ENCODE assay signal across 8 mouse cellular contexts in the genomic region with DNA sequence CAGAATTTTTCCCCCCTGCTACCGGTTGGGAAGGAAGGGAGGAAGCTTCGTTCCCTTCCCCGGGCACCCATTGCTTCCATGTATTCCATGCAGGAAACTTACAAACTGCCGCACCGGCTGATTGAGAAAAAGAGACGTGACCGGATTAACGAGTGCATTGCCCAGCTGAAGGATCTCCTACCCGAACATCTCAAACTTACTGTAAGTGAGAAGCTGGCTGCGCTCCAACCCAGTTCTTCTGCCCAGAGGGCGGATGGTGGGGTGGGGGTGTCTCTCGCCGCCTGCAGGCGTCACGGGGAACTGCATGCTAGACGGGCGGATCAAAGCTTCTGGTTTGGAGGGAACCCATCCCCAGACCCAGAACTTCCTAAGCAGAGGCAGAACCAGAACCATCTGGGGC. TPM values are rescaled to one million over a fixed set of nuclear protein-coding genes. Genes with fewer than 3 reads are reported as not detected.
DNase-seq lines count a peak whose midpoint lies in the region; ATAC-seq and TF ChIP-seq lines count a peak whose summit lies in the region.

No protein-coding gene starts in this region.

- peak overlapping the region; percentile 81 for H3K9ac ChIP-seq in ES-Bruce4 (ENCODE audit: low read depth, poor library complexity, severe bottlenecking)
- H3K9ac ChIP-seq in lung, embryonic 16.5 days (ENCODE audit: low read length): peak overlapping the region; percentile 76

- peak; percentile 19 to 29; a peak in 3 of 4 replicates for ATAC-seq in hematopoietic stem cell, adult 5-6 weeks (replicated peaks in 1 of 2; ENCODE audit: insufficient read depth in 1 of 2, low FRiP score in 2 of 2, low TSS enrichment in 1 of 2, low read depth in 1 of 2, poor library complexity in 2 of 2, severe bottlenecking in 2 of 2)
- no peak for ATAC-seq in lung, embryonic 16.5 days (ENCODE audit: low read depth)

- TF ChIP-seq CTCF in ES-Bruce4 (IDR thresholded peaks at IDR 0.05; ENCODE audit: low read depth, low read length): peak; percentile 81

- H3K4me2 ChIP-seq in lung, embryonic 16.5 days (ENCODE audit: low read depth, low read length): peak overlapping the region; percentile 93

- H3K4me3 ChIP-seq in ES-Bruce4 (ENCODE audit: low read depth, low read length): peak overlapping the region; percentile 92
- peak overlapping the region; percentile 68 for H3K4me3 ChIP-seq in lung, embryonic 16.5 days (ENCODE audit: low read length)

- no peaks in the 10 kb centered on the region for H3K9me3 ChIP-seq in ES-Bruce4 (replicated peaks; ENCODE audit: control insufficient read depth, insufficient read depth, low read length, poor library complexity, severe bottlenecking)
- no peaks in the 10 kb centered on the region for H3K9me3 ChIP-seq in lung, embryonic 16.5 days (ENCODE audit: control insufficient read depth, low read length)

- H3K27ac ChIP-seq in ES-Bruce4 (ENCODE audit: insufficient read depth, low read length): no peak overlapping the region
- H3K27ac ChIP-seq in lung, embryonic 16.5 days (ENCODE audit: low read length): peak overlapping the region; percentile 99

- under 1% methylated on average over 17 of the region's 17 CpGs for WGBS in lung, embryonic 16.5 days

- no peak for TF ChIP-seq POLR2A in ES-Bruce4 (IDR thresholded peaks at IDR 0.05; ENCODE audit: insufficient read depth, low read length)

- TF ChIP-seq EP300 in ES-Bruce4 (IDR thresholded peaks at IDR 0.05; ENCODE audit: insufficient read depth, low read depth, low read length): 0 out of 2 replicates have a peak, but pooled peaks have one; percentile 21

- no peaks in the 10 kb centered on the region for H3K27me3 ChIP-seq in ES-Bruce4 (ENCODE audit: control insufficient read depth, insufficient read depth, low read length, poor library complexity, severe bottlenecking)
- no peaks in the 10 kb centered on the region for H3K27me3 ChIP-seq in lung, embryonic 16.5 days (ENCODE audit: control insufficient read depth, insufficient read depth, low read depth, low read length)

- H3K4me1 ChIP-seq in ES-Bruce4 (ENCODE audit: control insufficient read depth, insufficient read depth, low read length): peaks cover 4% of the 10 kb centered on the region
- peaks cover 11% of the 10 kb centered on the region for H3K4me1 ChIP-seq in lung, embryonic 16.5 days (replicated peaks; ENCODE audit: control insufficient read depth, insufficient read depth, low read length)

- peak; percentile 91 to 96 for DNase-seq in cerebellum, adult 18-20 months
- peak; percentile 67 for DNase-seq in forelimb bud, embryonic 11.5 days (ENCODE audit: low read depth, low spot score)
- peak; percentile 88 for DNase-seq in layer of hippocampus, adult 9-11 months
- peak; percentile 75 for DNase-seq in ovary, adult 18-20 months (ENCODE audit: low spot score)
- DNase-seq in thymus, postnatal 0 days (ENCODE audit: low spot score): peak; percentile 78

- H3K36me3 ChIP-seq in ES-Bruce4 (ENCODE audit: control insufficient read depth, insufficient read depth, low read length, poor library complexity, severe bottlenecking): peaks cover 10% of the 10 kb centered on the region
- peaks cover 3% of the 10 kb centered on the region; the same call in 1 of the 2 replicates for H3K36me3 ChIP-seq in lung, embryonic 16.5 days (ENCODE audit: control insufficient read depth, insufficient read depth, low read length)

RNA-seq across cellular contexts. Expression of gene Bhlhe40, which starts 1.0 kb away (rescaled TPM):
- 39.2 and 40.3 TPM in 2 replicates for polyA plus RNA-seq in ES-Bruce4 (2011; ENCODE audit: insufficient read depth, insufficient read length, low read depth, missing spikeins)
- 21.6 and 29.8 TPM in 2 replicates for total RNA-seq in hematopoietic stem cell, adult 5-6 weeks (2017)
- 14.8 and 16.2 TPM in 2 replicates for polyA plus RNA-seq in lung, embryonic 16.5 days (2015; fragmentation: Nextera tagmentation; extraction: Ambion mirVana)
- 6.6 and 7.0 TPM in 2 replicates for polyA plus RNA-seq in thymus, postnatal 0 days (2015; fragmentation: Nextera tagmentation; extraction: Ambion mirVana)
